Mouse (Mus musculus): ENCODE results near the gene Ak9. TPM values are rescaled to one million over a fixed set of nuclear protein-coding genes. Genes with fewer than 3 reads are reported as not detected.

The Ak9 gene
- total and polyA plus RNA-seq, 3 experiments, result 0.21 TPM; not detected in 2

DNA sequence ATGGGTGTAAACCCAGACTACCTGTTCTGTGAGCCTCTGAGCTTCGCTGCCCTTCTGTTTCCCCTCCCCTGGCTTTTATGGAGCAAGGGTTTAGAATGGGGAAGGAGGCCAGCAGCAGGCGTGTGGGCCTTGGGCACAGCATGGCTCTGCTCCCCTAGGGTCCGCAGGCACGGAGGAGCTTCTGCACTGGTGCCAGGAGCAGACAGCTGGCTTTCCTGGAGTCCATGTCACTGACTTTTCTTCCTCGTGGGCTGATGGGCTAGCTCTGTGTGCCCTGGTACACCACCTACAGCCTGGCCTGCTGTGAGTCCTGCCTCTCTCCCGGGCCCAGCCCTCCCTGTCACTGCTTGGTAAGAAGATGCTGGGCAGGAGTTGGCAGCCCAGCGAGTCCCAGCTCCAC is 178.7 kb downstream of the Ak9 start:
- no peak overlapping the region for H3K9ac ChIP-seq (ENCODE audit: control insufficient read depth, low read depth, low read length, poor library complexity, severe bottlenecking)
- no peaks in the 10 kb centered on the region for H3K27me3 ChIP-seq (ENCODE audit: control insufficient read depth in 1 of 2, insufficient read depth in 2 of 2, low read length in 2 of 2)
- no peaks in the 10 kb centered on the region for H3K9me3 ChIP-seq (replicated peaks; ENCODE audit: insufficient read depth, low read length)
- no peak for TF ChIP-seq EP300 (IDR thresholded peaks at IDR 0.05; ENCODE audit: low read depth in 1 of 2, low read length in 2 of 2)
- no peak for TF ChIP-seq USF1 (IDR thresholded peaks at IDR 0.05; ENCODE audit: low read depth, low read length)
- no peak for TF ChIP-seq CHD2 (IDR thresholded peaks at IDR 0.05; ENCODE audit: low read length)
- no peak for TF ChIP-seq UBTF (IDR thresholded peaks at IDR 0.05; ENCODE audit: borderline replicate concordance, insufficient read depth, low read depth, low read length)
- no peak for TF ChIP-seq ELF1 (IDR thresholded peaks at IDR 0.05; ENCODE audit: low read depth, low read length)
- TF ChIP-seq ETS1 (IDR thresholded peaks at IDR 0.05; ENCODE audit: low read depth, low read length), result no peak
- TF ChIP-seq MYC (IDR thresholded peaks at IDR 0.05; ENCODE audit: low read depth, low read length), result no peak
- no peak for TF ChIP-seq MAZ (IDR thresholded peaks at IDR 0.05; ENCODE audit: low read depth, low read length)
- no peak for TF ChIP-seq RCOR1 (IDR thresholded peaks at IDR 0.05; ENCODE audit: low read depth, low read length)
- TF ChIP-seq NRF1 (IDR thresholded peaks at IDR 0.05; ENCODE audit: insufficient read depth, low read depth, low read length, poor library complexity, severe bottlenecking), result no peak
- TF ChIP-seq MYB (IDR thresholded peaks at IDR 0.05; ENCODE audit: low read depth, low read length), result no peak
- no peak for TF ChIP-seq SIN3A (IDR thresholded peaks at IDR 0.05; ENCODE audit: low read length)
- no peak for TF ChIP-seq TCF12 (IDR thresholded peaks at IDR 0.05; ENCODE audit: low read depth, low read length)
- TF ChIP-seq ZKSCAN1 (IDR thresholded peaks at IDR 0.05; ENCODE audit: low read depth, low read length), result no peak
- no peak for TF ChIP-seq MXI1 (IDR thresholded peaks at IDR 0.05; ENCODE audit: low read depth, low read length)
- no peak for TF ChIP-seq BHLHE40 (IDR thresholded peaks at IDR 0.05; ENCODE audit: borderline replicate concordance, low read depth, low read length)
- no peak for TF ChIP-seq GABPA (IDR thresholded peaks at IDR 0.05; ENCODE audit: low read depth, low read length)
- TF ChIP-seq MEF2A (IDR thresholded peaks at IDR 0.05; ENCODE audit: extremely low read depth, insufficient replicate concordance, low read depth, low read length, poor library complexity, severe bottlenecking), result no peak
- TF ChIP-seq JUND (IDR thresholded peaks at IDR 0.05; ENCODE audit: low read depth, low read length), result no peak
- TF ChIP-seq GATA1 (IDR thresholded peaks at IDR 0.05; ENCODE audit: low read depth, low read length), result no peak
- no peak overlapping the region for H3K27ac ChIP-seq (ENCODE audit: control insufficient read depth, low read depth, low read length)
- H3K79me2 ChIP-seq (ENCODE audit: control insufficient read depth, insufficient read depth, low read length, poor library complexity), result no peaks in the 10 kb centered on the region
- DNase-seq (ENCODE audit: low read depth, low spot score), result no peak
- peaks cover 0 to 3% of the 10 kb centered on the region in 2 experiments; a peak in 1 of 4 replicates for H3K36me3 ChIP-seq (ENCODE audit: control insufficient read depth in 1 of 2, insufficient read depth in 2 of 2, low read length in 2 of 2)
- peaks cover 0 to 7% of the 10 kb centered on the region in 2 experiments; a peak in 2 of 4 replicates for H3K4me1 ChIP-seq (ENCODE audit: control insufficient read depth in 1 of 2, insufficient read depth in 2 of 2, low read length in 2 of 2)
- no peak overlapping the region for H3K4me3 ChIP-seq (ENCODE audit: control insufficient read depth in 1 of 2, insufficient read depth in 1 of 2, low read depth in 2 of 2, low read length in 2 of 2)

Other genes starting within 250 kb of the Ak9 start
- not detected in 2 replicates for gene Gpr6, start 231.7 kb upstream of the Ak9 start, total RNA-seq (2012; rRNA removed)
- gene Gpr6, start 231.7 kb upstream of the Ak9 start, polyA plus RNA-seq (2012; ENCODE audit: insufficient read depth in 1 of 2, insufficient read length in 2 of 2, low read depth in 1 of 2, low replicate concordance in 2 of 2, missing spikeins in 1 of 2), result not detected
- gene Fig4, start 720 bp upstream of the Ak9 start, total RNA-seq (2012; rRNA removed), result 21.4 and 22.1 TPM in 2 replicates
- gene Fig4, start 720 bp upstream of the Ak9 start, polyA plus RNA-seq (2012; ENCODE audit: insufficient read depth in 1 of 2, insufficient read length in 2 of 2, low read depth in 1 of 2, low replicate concordance in 2 of 2, missing spikeins in 1 of 2), result 10 to 100 TPM in 1 of 2 experiments, not detected in 1; 27.4 TPM
- gene Zbtb24, start 146.4 kb downstream of the Ak9 start, total RNA-seq (2012; rRNA removed), result 7.6 and 8.4 TPM in 2 replicates
- 10 to 100 TPM in 1 of 2 experiments, not detected in 1; 11.0 TPM for gene Zbtb24, start 146.4 kb downstream of the Ak9 start, polyA plus RNA-seq (2012; ENCODE audit: insufficient read depth in 1 of 2, insufficient read length in 2 of 2, low read depth in 1 of 2, low replicate concordance in 2 of 2, missing spikeins in 1 of 2)
- gene Mical1, start 172.3 kb downstream of the Ak9 start, total RNA-seq (2012; rRNA removed), result 1.3 and 4.3 TPM in 2 replicates
- 10 to 100 TPM in 1 of 2 experiments, not detected in 1; 15.7 TPM for gene Mical1, start 172.3 kb downstream of the Ak9 start, polyA plus RNA-seq (2012; ENCODE audit: insufficient read depth in 1 of 2, insufficient read length in 2 of 2, low read depth in 1 of 2, low replicate concordance in 2 of 2, missing spikeins in 1 of 2)
- gene Smpd2, start 186.4 kb downstream of the Ak9 start, total RNA-seq (2012; rRNA removed), result 0.04 and 0.07 TPM in 2 replicates
- under 1 TPM in 1 of 2 experiments, not detected in 1; 0.42 TPM for gene Smpd2, start 186.4 kb downstream of the Ak9 start, polyA plus RNA-seq (2012; ENCODE audit: insufficient read depth in 1 of 2, insufficient read length in 2 of 2, low read depth in 1 of 2, low replicate concordance in 2 of 2, missing spikeins in 1 of 2)
- not detected in 2 replicates for gene Ppil6, start 186.5 kb downstream of the Ak9 start, total RNA-seq (2012; rRNA removed)
- not detected for gene Ppil6, start 186.5 kb downstream of the Ak9 start, polyA plus RNA-seq (2012; ENCODE audit: insufficient read depth in 1 of 2, insufficient read length in 2 of 2, low read depth in 1 of 2, low replicate concordance in 2 of 2, missing spikeins in 1 of 2)
- gene Cd164, start 215.4 kb downstream of the Ak9 start, total RNA-seq (2012; rRNA removed), result 21.4 and 23.6 TPM in 2 replicates
- 10 to 100 TPM in 1 of 2 experiments, not detected in 1; 59.4 TPM for gene Cd164, start 215.4 kb downstream of the Ak9 start, polyA plus RNA-seq (2012; ENCODE audit: insufficient read depth in 1 of 2, insufficient read length in 2 of 2, low read depth in 1 of 2, low replicate concordance in 2 of 2, missing spikeins in 1 of 2)

All from MEL (cell line).